Mouse (Mus musculus): ENCODE measurements around the gene Msx3. TPM values are rescaled to one million over a fixed set of nuclear protein-coding genes. Genes with fewer than 3 reads are reported as not detected.

Gene Msx3
- total RNA-seq (2022): not detected

DNA sequence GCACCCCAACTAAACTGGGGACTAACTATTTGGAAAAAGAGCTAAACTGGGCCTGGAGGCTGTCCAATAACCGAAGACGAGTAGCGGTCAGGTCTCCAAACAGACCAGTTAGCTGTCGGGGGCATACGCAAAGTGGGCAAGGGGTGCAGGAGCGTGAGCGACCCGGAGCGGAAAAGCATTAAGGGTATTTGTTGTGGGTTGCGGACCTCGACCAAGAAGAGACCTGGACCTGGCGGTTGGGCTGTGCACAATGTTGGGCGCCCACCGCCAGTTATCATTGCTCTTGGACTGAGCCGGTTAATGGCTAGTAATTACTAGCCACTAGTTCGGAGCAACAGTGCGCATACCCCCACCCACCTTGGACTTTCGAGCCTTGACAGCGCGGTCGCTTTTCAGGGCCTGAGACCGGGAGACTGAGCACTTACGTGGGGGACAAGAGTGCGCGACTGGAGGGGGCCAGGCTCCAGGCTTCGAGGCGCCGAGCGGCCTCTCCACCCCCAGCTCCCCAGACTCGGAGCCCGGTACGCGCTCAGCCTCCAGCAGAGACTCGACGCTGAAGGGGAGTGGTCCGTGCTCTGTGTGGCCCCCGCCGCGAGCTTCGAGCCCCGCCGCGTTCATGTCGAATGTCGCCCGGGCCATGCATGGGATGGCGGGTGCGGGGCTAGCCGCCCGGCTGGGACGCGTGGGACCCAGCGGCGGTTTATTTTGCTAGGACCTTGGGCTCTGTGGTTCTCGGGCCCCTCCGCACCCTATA is at the start of gene Msx3:
TSS of gene Msx3 (minus strand) at position 729 of the 754 bp plus-strand sequence.
- no peak for DNase-seq (ENCODE audit: low spot score in 2 of 2)

DNA sequence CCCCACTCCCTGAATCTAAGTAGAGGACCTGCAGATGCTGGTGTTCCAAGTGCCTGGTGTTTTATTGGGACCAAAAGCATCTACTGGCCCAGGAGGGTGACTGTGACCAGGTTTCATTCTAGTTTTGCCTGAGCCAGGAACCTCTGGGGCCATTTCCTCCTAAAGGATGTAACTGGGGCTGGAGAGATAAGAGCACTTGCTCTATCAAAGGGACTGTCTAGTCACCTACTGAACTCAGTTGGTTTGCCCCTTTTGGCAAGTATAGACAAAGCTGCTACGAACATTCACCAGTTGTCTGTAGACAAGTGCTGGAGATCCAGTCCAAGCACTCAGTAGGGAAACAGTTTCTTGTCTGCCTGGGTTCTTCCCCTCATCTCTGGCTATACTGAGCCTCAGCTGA is 49.6 kb upstream of the Msx3 start:
- DNase-seq (ENCODE audit: low spot score in 2 of 2): no peak

DNA sequence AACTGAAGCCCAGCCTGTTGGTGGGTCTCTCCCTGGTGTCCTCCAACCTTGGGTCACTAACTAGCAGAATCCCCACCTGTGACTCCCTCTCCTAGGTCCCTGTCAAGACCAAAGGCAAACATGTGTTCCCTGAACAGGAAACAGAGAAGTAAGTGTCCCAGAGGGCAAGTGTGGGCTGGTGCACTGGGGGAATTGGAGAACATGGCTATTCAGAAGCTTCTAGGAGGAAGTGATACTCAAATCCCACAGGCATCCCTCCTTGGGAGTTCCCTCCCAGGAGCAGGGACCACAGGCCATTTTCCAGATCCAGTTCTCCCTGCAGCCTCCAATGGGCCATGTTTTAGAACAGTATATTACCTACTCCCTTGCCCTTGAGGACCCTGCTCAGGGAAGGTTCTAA is 47.2 kb upstream of the Msx3 start:
- DNase-seq (ENCODE audit: low spot score in 2 of 2): no peak

DNA sequence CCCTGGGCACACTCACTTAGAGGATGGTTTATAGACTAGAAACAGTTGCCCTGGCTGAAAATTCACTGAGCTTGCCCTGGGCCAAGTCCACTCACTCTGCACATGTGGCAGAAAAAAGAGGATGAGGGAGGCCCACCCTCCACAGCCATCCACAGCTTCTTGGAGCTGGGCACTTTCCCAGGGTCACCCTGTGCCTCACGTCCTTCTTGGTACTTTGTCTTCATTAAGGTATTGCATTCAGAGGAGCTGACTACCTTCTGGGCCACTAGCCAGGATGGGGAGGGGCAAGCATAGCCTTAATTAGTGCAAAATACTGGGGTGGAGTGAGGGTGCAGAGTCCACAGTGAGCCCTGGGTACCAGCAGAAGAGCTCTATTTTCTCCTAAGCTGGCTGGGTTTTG is 46.7 kb upstream of the Msx3 start:
- DNase-seq (ENCODE audit: low spot score in 2 of 2): no peak

DNA sequence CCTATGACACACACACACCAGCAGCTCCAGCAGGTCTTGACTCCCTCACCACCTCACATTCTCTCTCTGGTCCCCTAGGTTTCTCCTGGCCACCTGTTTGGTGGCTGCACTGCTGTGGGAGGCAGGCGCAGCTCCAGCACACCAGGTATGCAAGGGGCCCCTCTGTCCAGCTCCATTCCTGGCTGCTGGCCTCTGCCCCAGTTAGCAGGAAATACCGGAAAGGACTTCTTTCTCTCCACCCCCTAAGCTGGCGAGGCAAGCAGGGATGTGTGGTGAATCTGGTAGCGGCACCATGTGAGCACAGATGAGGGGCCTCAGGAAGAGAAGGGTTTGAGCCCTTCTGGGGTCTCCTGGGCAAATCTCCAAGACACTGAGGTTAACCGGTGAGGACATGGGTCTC is 46.1 kb upstream of the Msx3 start:
- DNase-seq (ENCODE audit: low spot score in 2 of 2): no peak

DNA sequence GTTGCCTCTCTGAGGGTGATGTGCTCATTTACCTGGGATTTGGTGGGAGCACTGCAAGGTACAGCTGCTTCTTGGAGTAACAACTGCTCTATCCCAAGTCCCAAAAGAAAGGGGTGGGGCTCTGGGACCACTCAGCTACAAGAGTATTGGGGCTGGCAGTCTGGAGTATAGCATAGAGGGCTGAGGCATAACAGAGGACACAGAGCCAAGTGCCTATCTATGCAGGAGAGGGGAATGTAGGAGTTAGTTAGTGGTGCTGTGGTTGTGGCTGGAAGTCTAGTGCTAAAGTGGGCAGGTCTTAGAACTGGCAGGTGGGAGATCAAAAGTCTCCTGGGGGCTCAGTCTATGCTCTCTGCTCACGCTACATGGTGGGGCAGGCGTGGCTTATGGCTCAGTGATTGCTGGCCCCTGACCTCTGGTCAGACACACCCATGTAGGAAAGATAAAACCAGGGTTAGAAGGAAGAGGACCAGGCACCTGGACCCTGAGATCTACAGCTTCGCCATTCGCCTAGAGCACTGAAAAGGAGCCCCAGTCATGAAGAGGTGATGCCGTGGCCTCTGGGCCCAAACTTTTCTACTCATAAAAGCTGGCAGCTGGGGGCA is 44.1 kb upstream of the Msx3 start, which contains the start of gene Prap1:
TSS of gene Prap1 (plus strand) at position 472 of the 605 bp plus-strand sequence.
- DNase-seq (ENCODE audit: low spot score in 2 of 2): no peak

DNA sequence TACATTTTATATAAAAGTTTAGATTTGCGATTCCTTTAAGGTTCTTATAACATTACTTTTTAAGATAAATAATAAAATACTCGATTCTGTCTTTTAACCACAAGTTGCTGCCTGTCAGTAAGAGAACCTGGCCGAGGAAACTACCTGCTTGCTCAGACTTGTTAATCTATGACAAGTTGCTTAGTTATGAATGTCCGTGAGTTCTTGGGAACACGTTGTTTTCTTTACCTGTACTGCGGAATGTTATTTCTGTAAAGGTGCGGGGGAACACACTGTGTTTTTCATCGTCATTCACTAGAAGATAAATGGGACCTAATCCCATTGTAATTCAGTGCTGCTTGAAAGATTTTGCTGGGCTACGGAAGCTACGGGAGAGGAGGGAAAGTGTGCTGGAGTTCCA is 41.7 kb upstream of the Msx3 start:
- DNase-seq (ENCODE audit: low spot score in 2 of 2): no peak

DNA sequence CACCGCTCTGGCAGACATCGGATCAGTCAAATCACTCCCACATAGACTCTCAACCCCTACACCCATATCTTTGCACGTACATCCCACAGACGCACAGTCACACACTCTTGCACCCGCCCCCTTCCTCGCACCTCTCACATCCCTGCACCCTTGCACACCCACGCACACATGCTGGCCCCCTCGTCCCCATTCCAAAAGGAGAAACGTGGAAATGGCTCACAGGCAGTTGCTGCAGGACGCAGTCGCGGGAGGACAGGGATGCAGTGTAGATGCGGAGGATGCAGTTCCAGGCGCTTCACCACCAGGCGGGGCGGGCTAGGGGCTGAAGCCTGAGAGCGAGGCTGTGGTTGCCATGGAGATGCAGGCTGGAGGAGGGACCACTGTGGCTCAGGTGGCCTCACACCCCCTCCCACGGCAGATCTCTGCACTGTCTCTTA is 33.4 kb upstream of the Msx3 start, which contains the start of gene Caly:
TSS of gene Caly (minus strand) at position 307 of the 437 bp plus-strand sequence.
- DNase-seq (ENCODE audit: low spot score in 2 of 2): peak; percentile 89 to 93

DNA sequence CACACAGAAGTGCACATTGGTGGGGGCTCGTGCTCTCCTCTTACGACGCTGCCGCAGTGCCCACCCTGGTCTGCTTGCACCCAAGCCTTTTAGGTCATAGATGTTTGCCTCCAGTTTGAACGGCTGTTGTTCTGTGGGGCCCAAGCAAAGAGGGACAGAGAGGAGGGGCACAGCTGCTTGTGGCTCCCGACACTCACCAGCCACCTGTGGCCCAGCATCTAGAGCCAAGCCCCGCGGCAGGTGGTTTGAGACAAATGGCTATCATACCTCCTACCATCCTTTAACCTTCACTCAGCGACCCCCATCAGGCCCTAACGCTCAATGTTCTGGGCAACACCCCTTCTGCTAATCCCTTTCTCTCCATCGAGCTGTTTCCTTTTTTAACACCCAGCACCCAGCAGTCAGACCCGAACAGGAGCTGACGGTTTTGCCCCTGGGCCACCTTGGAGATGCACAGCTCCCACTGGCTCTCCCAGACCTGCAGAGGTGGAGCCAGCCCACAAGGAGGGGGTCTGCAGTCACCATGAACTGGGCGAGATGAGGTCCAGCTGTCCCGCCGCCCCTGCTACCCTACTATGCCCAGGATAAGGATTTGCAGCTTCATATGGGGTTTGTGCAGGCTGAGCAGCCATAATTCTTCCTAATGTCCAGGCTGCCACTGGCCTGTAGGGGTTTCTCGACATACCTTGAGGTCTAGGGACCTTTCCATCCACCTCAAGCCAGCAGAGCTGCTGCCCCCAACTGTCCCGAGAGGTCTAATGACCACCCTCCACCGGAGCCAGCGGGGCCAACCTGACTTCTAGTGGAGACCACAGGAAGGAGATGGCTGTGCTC is 32.7 kb upstream of the Msx3 start:
- peak; percentile 43 to 45 for DNase-seq (ENCODE audit: low spot score in 2 of 2)

DNA sequence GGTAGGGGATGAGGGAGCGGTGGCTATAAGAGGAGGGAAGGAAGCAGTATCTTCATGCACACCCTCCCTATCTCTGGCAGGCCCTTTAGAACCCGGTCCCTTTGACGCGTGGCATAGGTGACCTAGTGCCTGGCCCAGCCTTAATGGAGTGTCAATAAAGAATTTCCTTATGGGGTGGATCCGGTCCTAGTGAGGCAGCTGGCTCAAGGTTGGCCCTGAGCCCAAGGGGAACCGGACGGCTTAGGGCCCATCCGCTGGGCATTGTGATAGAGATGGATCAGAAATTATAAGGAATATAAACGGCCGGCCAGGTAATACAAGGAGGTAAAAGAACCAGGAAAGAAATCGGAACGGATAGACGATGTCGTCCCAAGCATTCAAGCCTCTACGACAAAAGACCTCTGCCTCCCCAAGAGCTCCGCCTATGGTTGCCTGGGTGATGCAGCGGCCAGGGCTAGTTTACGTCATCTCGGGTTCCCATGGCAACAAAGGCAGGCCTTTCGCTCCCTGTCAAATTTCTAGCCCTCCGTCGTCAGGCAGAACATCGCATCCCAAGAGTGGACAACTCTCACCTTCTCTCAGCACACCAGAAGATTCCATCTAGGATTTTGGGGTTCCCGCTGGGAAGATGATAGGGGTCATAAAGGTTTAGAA is 31.7 kb upstream of the Msx3 start:
- DNase-seq (ENCODE audit: low spot score in 2 of 2): peak; percentile 90 to 92

DNA sequence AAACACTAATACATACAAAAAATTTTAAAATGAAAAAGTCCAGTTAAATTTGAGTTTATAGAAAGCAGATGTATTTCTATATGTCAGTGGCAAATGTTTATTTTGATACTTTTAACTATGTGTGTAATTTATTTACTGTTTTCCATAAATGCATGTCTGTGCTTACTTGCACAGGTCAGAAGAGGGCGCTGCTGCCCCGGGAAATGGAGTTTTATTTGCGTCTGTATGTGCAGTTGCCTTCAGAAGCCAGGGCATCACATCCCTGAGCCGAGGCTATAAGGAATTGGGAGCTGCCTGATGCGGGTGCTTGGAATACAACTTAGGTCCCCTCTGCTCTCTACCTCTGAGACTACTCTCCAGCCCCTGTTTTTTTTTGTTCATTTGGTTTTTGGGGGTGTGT is 29.8 kb upstream of the Msx3 start:
- peak in 1 of 2 experiments; percentile 80 for DNase-seq (ENCODE audit: low spot score in 2 of 2)

DNA sequence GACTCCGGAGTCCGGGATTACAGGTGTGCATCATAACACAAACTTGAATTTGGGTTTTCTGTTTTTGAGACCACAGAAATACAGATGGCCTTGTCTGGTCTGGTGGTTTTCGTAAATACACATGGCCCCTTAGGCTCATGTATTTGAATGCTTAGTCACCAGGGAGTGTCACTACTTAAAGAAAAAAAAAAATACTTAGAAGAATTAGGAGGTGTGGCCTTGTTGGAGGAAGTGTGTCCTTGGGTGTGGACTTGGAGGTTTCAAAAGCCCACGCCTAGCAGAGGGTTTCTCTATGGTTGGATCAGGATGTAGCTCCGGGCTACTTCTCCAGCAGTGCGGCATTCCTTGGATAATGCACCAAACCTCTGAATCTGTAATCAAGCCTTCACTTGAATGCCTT is 28.8 kb upstream of the Msx3 start:
- no peak for DNase-seq (ENCODE audit: low spot score in 2 of 2)

DNA sequence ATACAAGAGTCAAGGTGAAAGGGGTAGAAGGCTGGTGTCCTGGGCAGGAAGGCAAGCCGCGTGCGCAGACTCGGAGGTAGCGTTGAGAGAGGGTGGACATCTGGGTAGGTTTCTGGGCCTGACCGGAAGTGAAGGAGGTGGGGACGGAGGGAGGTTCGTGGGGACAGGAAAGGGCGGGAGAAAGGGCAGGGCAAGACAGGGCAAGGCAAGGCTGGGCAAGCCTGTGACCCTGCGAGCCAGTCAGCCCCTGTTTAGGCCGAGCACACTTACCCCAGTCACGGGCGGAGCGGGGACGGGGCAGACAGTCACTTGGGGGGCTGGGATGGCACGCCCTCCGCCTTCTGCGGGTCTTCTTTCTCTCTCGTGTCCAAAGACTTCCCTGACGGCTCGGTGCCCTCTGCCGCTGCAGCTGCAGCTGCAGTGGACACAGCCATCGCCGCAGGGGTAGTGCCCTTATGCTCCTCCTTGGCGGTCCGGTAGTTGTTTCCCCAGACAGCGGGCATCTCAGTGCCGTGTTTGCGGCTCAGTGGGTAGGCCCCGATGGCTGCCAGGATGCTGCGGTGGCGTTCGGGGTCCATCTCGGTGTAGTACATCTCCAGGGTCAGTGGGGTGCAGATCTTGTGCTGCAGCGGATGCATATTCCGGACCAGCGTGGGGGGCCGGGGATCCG is 21.3 kb upstream of the Msx3 start:
- DNase-seq (ENCODE audit: low spot score in 2 of 2): no peak

DNA sequence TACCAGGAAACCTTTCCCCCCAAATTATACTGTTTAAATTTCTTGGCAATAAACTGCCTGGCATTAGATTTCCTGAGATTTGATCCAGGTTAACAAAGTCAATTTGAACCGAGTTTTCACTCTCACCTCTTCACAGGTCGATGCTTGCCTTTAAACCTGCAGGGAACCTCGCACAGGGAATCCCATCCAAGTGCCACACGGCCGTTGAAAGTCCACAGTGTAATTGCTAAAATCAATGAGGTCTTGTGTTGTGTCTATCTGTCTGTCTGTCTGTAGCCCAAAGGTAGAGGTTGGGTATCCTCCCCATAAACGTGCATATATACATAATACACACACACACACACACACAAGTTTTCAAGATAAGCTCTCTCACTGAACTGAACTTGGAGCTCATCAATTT is 18.5 kb upstream of the Msx3 start:
- no peak for DNase-seq (ENCODE audit: low spot score in 2 of 2)

DNA sequence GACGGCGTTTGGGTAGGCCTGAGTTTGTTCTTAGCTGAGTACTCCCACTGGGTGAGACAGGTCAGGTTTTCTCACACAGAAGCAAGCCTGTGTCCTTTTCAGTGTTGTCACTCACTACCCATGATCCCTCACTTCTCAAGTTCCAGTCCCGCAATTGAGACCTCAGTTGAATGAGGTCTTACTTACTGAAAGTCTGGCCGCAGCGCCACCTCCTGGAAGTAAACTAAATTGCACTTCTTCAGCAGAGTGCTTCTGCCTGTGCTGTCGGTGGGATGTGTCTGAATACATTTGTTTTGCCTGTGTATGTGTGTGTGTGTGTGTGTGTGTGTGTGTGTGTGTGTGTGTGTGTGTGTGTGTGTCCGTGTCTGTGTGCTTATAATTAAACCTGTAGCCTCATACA is 14.2 kb upstream of the Msx3 start:
- DNase-seq (ENCODE audit: low spot score in 2 of 2): peak; percentile 60 to 83

DNA sequence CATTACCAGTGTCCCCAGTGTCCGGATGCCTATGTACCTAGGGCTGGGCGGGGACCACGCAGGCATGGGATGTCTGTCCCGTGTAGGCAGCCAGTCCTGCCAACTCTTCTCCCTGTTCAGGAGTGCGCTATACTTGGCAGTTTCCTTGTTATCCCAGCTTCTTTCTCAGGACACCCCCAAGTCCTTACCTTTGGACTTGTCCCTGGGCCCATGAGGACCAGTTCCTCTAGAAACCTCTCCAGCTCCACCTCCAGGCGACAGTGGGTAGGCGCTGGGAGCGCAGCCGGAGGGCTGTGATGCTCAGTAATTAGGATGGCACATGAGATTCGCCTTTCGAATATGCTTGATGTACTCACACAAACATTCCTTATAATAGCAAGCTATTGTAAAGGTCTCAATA is 13.4 kb upstream of the Msx3 start:
- no peak for DNase-seq (ENCODE audit: low spot score in 2 of 2)

DNA sequence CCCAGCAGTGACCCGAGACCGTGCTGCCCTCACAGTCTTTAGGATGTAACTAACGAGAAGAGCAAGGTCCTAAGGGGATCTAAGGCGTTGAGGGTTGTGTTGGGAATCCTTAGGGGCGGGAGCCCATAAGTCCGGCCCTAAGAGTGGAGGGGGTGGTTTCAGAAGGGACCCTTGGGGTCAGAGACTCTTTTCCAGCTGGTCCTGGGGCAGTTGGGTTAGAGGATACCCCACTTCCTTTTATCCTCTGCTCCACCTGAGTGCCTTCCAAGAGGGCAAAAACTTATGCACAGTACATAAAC is 12.9 kb upstream of the Msx3 start:
- no peak for DNase-seq (ENCODE audit: low spot score in 2 of 2)

DNA sequence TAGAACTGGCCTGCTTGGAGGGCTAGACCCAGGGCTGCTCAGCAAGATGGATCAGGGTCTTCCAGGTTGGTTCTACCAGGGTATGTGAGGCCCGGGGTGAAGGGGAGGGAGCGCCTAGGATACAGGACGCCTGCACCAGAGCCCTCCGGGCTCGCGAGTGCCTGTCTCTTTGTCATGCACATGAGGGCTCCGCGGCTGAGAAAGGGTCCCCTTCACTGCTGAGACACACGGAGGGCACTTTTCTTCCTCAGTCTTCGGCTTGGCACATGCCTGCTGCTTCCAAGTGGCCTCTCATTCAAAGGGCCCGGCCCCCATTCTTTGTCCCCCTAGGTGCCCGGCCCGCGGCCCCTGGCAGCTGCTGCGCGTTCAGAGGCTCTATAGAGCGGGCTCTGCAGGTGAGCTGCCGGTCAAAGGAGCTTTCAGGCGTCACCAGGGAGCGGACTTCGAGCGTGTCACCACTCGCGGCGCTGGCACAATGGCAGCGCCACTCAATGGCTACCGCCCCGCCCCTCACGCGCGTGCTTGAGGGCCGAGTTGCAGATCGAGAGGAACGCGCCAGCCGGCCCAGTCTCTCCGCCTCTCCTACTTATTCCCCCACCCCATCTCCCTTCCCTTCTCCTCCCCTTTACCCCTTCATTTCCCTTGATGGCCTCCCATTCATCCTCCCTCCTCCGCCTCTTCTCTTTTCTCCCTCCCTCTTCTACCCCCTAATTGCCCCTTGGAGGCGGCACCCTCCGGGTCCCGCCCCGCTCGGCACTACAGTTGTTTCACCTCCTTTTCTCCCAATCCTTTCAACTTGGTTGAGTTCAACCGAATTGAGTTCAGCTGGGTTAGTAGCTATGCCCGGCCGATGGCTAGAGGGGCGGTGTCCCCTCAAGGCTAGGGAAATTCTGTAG is 12.3 kb upstream of the Msx3 start:
- no peak for DNase-seq (ENCODE audit: low spot score in 2 of 2)

DNA sequence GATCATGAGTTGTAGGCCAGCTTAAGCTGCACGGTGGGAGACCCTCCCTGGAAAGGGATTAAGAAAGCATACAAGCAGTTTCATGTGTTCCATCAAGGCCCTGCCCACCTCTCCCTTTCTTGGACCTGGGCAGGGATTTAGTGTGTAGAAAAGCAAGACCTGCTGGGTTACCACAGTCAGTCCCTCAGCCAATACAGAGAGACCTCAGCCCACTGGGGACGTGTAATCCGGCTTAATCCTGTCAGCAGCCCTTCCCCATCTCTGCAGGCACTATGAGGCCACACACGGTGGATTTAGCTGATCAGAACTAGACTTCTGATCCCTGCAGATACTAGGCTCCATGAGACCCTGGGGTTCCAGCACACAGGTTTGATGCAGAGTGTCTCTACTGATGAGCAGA is 10.7 kb upstream of the Msx3 start:
- no peak for DNase-seq (ENCODE audit: low spot score in 2 of 2)

DNA sequence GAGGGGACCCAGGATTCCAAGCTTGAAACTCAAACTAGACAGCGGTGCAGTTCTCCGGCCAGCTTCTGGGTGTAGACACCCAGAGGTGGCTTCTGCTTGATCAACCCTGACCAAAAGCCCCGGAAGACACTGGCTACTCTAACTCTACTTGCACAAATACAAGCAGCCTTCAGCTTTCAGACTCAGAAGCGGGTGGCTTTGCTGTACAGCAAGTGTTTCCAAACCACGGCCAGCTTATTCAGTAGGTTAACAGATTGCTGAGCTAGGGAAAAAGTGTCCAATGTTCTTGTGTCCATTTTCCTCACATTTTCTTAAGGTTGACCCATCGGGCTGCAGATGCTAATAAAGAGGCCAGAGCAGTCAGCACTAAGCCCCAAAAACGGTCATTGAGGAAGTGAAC is 9.6 kb upstream of the Msx3 start:
- no peak for DNase-seq (ENCODE audit: low spot score in 2 of 2)

Data from layer of hippocampus, adult 8-10 months (tissue).